Mouse (Mus musculus): ENCODE data around the gene Cxcl1.
"Not testable (repeated sequence)": the region's sequence is repeated elsewhere in the genome, so short reads cannot be mapped to it uniquely, and the experiment has no call there.

The Cxcl1 gene

DNA sequence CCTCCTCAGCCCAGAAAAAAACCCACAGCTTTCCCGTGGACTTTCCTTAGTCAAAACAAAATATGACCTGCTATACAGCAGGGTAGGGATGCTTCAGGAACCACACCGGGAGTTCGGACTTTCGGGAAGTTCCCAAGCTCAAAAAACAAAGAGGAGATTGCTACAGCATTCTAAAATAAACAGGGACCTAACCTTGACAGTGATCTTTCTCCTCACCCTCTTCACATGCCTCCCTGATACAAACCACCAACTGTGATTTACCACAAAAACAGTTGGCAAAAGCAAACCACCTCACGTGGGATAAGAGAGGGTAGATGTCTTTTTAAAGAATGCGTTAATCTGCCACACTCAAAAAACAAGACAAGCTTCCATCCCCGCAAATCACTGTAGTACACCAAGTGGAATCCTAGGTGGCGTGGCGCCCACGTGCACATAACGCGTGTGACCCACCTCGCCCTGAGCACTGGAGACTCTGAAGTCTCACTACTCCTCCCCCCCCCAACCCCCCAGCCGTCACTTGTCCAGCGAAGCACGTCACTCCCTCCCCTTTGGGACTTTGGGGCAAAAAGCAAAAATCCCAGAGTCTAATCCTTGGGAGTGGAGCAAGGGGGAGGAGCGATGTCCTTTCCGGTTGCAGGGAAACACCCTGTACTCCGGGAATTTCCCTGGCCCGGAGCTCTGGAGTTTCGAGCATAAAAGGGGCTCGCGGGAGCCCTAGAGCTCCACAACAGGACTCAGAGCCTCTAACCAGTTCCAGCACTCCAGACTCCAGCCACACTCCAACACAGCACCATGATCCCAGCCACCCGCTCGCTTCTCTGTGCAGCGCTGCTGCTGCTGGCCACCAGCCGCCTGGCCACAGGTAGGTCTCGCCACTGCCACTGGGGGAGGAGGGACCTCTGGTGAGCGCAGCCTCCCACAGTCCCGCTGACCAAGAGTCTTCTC lies at the start of gene Cxcl1:
Cxcl1 (plus strand) TSS at position 723 of the 945 bp plus-strand sequence.
- DNase-seq (ENCODE audit: low read depth, low spot score) = no peak

GRCm38 (mm10) chr5:90843891-90844290 lies 47.1 kb upstream of the Cxcl1 start:
- no peak for DNase-seq (ENCODE audit: low read depth, low spot score)

GRCm38 (mm10) chr5:90850096-90850495 lies 40.9 kb upstream of the Cxcl1 start:
- not testable (repeated sequence) for DNase-seq (ENCODE audit: low read depth, low spot score)

DNA sequence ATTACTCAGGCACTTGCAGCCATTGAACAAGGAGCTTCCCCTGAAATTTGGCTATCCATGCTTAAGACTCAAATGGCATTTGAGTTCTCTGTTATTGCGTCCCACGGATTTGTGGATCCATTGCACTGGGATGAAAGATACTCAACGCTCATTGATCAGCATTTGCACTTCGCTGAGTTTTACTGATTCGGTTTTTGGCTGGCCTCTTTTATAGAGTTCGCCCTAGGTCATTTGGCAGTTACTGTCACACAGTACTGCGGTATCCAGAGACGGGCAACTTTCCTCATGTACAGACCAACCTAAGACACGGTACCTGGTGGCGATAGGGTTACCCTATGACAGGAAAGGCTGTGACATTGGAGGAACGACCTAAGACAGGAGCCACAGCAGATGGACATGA lies 39.6 kb upstream of the Cxcl1 start:
- not testable (repeated sequence) for DNase-seq (ENCODE audit: low read depth, low spot score)

DNA sequence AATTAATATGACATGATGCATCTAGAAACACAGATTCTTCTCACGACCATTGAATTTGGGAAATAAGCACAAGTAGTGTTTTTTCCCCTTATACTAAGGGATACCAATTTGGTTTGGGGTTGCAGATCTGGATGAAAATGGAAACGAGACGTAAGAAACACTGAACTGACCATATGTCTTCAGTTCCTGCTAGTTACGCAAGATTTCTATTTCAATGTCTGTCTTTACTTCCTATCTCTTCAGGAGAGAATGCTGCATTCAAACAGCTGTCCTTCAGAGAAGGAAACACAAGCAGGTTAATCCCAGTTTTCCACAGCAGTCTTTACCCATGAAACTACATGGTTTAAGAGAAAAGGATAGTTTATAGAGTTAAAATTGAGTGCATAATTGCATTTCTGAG lies 37.8 kb upstream of the Cxcl1 start:
- no peak for DNase-seq (ENCODE audit: low read depth, low spot score)

DNA sequence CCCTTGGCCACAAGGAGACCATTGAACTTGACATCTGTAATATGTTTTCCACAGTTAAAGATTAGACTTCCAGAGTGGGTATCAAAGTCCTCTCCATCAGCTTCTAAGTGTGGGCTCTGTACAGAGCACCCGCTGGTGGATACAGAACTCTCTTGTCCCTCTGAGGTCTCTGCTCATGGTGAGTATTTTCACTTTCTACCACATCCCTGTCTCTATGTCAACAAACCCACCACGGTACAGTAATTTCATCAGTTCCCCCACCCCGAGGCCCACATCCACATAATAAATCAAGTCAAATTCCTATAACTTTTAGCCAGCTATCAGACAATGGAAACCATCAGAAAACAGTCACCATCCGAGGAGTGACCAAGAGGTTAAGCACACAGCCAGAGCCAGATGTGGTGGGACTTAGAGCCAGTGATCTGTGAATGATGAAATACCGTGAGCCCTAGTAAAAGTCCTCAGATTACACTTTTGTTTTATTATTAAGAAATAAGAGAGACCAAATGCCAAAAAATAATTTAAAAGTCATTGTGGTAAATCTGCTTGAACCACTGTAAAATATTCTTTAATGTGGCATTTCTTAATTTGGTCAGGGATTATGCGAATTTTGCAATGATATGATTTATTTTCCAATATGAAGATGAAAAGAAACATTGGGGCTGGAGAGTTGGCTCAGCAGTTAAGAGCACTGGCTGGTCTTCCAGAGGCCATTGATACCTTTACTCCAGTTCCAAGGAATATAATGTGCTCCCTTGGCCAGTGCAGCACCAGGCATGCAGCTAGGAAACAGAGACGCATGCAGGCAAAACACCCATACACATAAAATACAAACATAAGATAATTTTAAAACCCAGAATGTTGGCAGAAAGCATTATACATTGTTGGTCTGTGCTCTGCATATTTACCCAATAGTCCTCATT lies 35.5 kb upstream of the Cxcl1 start:
- DNase-seq (ENCODE audit: low read depth, low spot score) = no peak

GRCm38 (mm10) chr5:90857463-90857862 lies 33.6 kb upstream of the Cxcl1 start:
- DNase-seq (ENCODE audit: low read depth, low spot score) = no peak

- no peak for DNase-seq (ENCODE audit: low read depth, low spot score)
Observed at GRCm38 (mm10) chr5:90858429-90858828, 32.6 kb upstream of the Cxcl1 start.

- DNase-seq (ENCODE audit: low read depth, low spot score) = no peak
Observed at GRCm38 (mm10) chr5:90859031-90859430, 32.0 kb upstream of the Cxcl1 start.

- DNase-seq (ENCODE audit: low read depth, low spot score) = no peak
Observed at GRCm38 (mm10) chr5:90861876-90862375, 29.1 kb upstream of the Cxcl1 start.

GRCm38 (mm10) chr5:90866770-90867169 lies 24.3 kb upstream of the Cxcl1 start:
- no peak for DNase-seq (ENCODE audit: low read depth, low spot score)

DNA sequence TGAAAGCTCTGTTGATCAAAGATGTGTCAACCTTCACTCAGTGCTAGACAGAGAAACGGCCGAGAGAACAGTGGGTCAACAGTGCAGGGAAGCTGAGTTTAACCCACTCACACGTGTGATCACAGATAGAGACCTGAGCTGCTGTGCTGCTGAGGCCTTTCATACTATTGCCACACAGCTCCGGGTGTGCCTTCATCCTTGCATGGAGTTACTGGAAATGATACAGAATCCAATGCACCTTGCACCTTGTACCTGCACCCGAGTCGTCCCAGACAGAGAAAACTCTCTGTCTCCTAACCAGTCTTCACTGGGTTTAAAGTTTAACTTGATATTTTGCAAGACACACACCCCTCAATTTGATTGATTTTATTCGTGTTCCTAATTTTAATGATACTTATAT lies 18.7 kb upstream of the Cxcl1 start:
- DNase-seq (ENCODE audit: low read depth, low spot score) = no peak

- DNase-seq (ENCODE audit: low read depth, low spot score) = no peak
Observed at GRCm38 (mm10) chr5:90876045-90876444, 15.0 kb upstream of the Cxcl1 start.

GRCm38 (mm10) chr5:90876471-90877172 lies 14.4 kb upstream of the Cxcl1 start:
- DNase-seq (ENCODE audit: low read depth, low spot score) = no peak

DNA sequence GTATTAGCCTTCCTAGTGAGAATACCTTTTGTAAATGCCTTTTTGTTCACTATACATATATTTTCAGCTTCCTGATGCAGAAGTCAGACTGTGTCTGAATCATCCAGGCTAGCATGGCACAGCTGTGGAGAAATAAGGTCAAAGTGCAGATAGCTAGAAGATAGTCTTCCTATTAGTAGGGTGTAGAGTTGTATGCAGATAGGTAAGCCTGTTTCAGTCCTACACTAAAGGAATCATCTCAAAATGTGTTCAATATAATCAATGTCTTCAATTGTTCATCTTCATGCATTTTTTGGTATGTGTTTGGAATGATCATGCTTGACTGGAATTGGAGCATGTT lies 13.9 kb upstream of the Cxcl1 start:
- no peak for DNase-seq (ENCODE audit: low read depth, low spot score)

GRCm38 (mm10) chr5:90879307-90880014 lies 11.6 kb upstream of the Cxcl1 start:
- no peak for DNase-seq (ENCODE audit: low read depth, low spot score)

DNA sequence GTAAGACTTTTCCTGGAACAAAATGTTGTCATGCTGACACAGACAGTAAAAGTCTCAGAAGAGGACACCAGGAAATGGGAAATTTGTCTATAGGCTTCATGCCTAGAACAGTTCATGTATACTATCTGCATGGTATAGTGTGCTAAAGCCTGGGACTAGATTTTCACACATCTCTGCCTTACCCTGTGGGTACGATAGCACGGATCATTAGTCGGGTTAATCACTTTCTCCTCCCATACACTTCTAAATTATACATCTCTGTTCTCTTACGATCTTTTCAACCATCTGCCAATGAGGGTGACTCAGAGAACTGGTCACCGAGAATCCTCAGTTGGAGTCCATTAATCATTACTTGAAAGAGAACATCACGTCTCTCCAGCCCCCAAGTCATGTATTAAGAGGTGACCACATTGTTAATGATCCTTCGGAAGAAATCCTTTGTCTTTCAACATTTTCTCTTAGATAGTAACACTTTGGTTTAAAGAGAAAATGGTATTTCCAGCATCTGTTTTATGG lies 10.6 kb upstream of the Cxcl1 start:
- DNase-seq (ENCODE audit: low read depth, low spot score) = no peak

DNA sequence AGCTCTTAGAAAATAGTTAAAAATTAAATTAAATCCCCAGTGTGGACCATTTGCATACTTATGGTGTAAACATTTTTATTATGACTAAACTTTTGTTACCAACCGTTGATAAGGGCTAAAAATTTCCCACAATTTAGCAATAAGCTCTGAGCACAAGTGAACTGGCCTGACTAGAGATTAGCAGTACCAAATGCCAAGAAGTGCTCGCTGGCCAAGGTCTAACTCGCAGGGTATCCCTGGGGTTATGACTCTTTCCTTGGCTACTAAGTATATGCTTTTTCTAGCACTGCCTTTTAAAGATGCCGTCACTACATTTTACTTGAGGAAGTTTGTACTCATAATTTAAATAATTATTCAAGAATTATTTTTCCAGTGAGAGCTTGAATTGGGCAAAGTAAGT lies 10.0 kb upstream of the Cxcl1 start:
- no peak for DNase-seq (ENCODE audit: low read depth, low spot score)

DNA sequence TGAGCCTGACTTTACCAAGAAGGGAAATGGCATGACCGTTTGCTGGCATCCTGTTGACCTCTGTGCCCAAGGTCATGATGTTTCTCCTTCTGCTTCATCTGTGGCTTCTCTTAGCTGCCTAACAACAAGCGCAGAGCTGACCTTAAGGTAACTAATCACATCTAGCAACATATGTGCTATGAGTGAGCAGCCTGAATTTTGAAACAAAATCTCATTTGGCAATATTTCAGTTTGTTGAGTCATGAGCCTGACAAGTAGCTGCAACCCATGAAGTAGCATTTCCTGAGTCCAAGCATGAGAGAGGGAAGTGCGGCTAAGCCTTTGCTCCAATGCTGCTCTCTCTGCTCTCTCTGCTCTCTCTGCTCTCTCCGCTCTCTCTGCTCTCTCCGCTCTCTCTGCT lies 9.4 kb upstream of the Cxcl1 start:
- DNase-seq (ENCODE audit: low read depth, low spot score) = peak; percentile 9

- no peak for DNase-seq (ENCODE audit: low read depth, low spot score)
Observed at GRCm38 (mm10) chr5:90882146-90882545, 8.9 kb upstream of the Cxcl1 start.
